Mouse (Mus musculus) c-Kit-positive CD71-positive TER-119-positive erythroid progenitor cells, embryonic 14.5 days (primary cell): ENCODE measurements around the gene Duox2.
A peak's percentile ranks its signal among the peaks of the same experiment; 100 is the strongest.
"Not testable (repeated sequence)": the region's sequence is repeated elsewhere in the genome, so short reads cannot be mapped to it uniquely, and the experiment has no call there.

Experiments used
- DNase-seq: peaks from one replicate; pipeline ENCODE4 v3.0.0-alpha.2; 2013; ENCODE audit warnings: low spot score

Gene Duox2

GRCm38 (mm10) chr2:122298096-122298499 lies at the start of gene Duox2:
Gene Duox2 (minus strand): TSS chr2:122298449.
- no peak for DNase-seq

GRCm38 (mm10) chr2:122347257-122347656 lies 49.0 kb upstream of the Duox2 start:
- DNase-seq: no peak

- DNase-seq: not testable (repeated sequence)
Measured at GRCm38 (mm10) chr2:122346164-122346563, 47.9 kb upstream of the Duox2 start.

DNA sequence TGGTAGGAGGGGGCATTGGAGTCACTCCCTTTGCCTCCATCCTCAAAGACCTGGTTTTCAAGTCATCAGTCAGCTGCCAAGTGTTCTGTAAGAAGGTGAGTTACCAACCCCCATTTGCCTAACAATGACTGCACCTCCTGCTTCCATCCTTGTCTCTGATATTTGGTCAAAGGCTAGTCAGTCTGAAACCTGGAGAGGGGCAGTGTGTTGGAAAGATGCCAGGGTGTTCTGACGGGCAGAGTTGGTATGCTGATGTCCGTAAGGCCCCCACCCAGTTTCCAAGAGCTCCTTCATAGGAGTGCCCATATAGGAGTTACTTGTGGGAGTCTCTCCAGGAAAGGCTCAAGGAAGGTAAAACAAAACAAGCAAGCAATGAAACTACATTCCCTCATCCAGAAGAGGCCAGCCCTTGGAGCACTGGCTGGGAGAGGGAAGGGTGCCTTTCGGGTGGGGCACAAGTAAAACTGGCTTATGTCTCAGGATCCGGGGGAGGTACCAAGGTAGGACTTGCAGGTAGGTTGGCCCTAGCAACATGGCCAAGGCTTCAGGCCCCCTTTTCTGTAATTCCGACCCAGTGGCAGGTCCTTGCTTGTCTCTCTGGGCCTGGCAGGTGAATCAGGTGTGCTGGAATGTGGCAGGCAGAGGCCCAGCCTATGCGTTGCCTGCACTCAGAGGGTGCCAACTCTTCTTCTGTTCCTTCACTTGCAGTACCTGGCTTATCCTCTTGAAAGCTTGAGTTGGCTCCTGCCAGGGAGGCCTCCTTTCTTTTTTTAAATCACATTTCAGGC lies 47.1 kb upstream of the Duox2 start:
- no peak for DNase-seq

- no peak for DNase-seq
Measured at GRCm38 (mm10) chr2:122337291-122337690, 39.0 kb upstream of the Duox2 start.

DNA sequence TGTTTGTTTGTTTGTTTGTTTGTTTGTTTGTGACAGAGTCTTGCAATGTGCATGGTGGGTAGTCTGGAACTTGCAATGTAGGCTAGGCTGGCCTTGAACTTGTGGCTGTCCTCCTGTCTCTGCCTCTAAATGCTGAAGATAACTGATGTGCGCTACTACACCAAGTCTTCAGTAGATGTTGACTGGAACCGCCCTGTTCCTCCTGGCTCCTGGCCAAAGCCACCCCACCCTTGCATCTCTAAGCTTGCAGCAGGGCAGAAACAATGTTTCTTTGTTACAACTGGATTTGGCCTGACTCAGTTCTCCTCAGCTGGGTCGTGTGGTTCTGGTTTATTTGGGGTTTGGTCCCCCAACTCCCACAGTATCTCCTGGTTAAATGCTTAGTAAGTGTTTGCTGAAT lies 35.9 kb upstream of the Duox2 start:
- no peak for DNase-seq

DNA sequence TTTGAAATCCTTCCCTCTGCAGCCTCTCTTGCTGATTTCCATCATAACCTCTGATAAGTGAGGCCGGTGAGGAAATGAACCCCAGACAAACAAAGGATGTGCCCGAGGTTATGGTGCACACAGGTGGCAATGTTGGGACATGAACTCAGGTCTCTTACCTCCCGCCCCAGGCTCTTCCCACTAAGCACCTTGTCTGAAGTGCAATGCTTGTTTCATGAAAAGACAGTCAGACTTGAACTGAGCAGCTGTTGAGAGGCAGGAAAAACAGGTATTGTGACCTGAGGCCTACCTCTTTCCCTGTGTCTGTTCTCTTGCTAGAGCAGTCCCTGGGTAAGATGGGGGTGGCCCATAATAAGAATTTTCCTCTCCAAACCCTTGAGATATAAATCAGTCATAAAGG lies 34.0 kb upstream of the Duox2 start:
- DNase-seq: no peak

GRCm38 (mm10) chr2:122330317-122330716 lies 32.1 kb upstream of the Duox2 start:
- DNase-seq: not testable (repeated sequence)

DNA sequence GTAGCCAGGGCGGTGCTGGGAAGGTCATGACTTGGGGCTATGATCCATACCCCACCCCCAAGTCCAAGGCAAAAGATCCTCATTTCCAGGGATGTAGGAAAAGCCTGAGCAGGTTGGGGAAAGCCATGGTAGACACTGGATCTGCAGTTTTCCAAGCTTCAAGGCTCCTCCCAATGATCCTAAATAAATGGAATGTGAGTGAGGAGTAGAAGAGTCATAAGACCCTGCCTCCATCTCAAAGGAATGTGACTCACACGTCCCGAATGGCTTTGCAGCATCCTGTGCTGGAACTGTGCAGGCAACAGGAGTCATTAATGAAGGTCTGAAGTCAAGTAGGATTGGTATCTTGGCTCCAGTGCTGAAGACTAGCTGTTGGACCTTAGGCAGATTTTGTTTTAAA lies 29.7 kb upstream of the Duox2 start:
- no peak for DNase-seq

DNA sequence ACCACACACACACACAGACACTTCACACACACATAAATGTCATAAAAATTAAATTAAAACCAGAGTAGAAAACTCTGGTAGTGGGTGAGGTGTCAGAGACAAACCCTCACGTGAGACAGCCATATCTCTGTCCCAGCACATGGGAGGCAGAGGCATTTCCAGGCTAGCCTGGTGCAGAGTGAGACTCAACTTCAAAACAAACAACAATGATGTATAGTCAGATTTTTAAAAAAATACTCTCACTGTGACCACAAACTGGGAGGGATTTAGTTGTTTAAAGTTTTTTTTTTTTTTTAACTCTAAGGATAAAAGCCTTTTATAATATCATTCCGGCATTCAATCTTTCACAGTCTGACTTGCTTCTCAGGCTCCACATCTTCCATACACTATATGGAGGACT lies 27.1 kb upstream of the Duox2 start:
- DNase-seq: no peak

GRCm38 (mm10) chr2:122324586-122324985 lies 26.3 kb upstream of the Duox2 start:
- no peak for DNase-seq

DNA sequence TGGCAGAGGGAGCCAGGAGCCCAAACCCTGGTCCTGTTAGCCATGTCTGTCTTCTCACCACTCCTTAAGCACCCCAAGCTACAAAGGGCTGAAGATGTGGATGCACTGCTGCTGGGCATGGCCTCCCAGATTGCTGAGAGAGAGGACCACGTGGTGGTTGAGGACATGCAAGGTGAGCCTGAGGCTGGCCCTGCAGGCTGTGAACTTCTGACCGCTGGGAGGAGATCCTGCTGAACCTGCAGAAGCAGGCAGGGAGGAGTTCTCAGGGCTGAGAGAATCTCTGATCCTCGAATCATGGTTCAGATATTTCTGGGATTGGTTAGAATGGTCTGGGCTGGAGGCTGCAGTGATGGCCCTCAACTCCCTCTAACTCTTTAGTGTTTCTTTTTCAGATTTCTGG lies 25.7 kb upstream of the Duox2 start:
- DNase-seq: no peak

GRCm38 (mm10) chr2:122317384-122317783 lies 19.1 kb upstream of the Duox2 start:
- no peak for DNase-seq

- DNase-seq: no peak
Measured at GRCm38 (mm10) chr2:122315372-122315771, 17.1 kb upstream of the Duox2 start, which contains the start of gene Duox1. Gene Duox1 (plus strand): TSS chr2:122315672.

GRCm38 (mm10) chr2:122313536-122313935 lies 15.3 kb upstream of the Duox2 start, which contains the start of gene Duoxa1:
Gene Duoxa1 (minus strand): TSS chr2:122313730.
- no peak for DNase-seq

DNA sequence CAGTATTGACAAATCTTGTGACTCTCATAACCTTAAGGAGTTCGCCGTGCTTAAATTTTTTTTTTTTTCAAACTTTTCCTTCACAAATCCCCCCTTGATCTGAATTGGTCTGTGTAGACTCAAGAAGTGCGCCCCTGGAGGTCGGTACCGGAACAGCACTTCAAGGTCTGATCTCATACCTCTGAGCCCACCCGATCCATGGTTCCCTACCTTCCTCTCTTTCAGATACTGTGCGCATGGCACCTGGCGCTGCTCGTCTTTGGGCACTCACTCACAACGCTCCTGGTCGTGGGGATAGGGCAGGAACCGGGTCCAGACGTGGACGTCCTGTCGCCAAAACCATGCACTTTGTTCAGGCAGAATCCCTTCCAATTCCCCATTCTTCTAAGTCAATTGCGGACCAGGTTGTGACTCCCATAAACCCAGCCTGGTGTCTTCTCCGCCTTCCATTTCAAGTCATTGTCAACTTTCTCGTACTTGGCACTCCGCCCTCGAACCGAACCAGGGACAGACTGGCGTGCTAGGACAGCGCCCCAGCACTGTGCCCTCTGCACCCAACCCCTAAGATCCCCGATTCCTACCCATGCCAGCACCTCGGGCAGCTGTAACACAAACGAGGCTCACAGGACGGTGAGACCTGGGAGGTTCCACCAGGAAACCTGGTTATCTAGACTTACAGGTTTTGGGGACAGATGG lies 14.6 kb upstream of the Duox2 start:
- peak; percentile 51 for DNase-seq

DNA sequence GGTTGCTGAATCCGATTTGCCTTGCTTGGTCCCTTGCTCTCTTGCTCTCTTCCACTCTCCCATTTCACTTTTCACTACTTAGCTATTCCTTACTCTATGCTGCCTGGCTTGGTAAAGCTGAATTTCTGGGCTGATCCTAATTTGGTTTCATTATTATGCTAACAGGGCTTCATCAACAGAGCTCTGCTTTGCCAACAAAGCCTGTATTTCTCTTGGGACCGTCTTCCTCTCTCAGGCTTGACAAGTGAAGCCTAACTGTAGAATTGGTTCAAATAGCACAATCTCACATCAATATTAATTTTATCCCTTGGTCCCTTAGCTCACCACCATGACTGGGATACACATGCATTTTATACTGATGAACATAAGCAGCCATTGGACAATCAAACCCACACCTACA lies 13.3 kb upstream of the Duox2 start:
- no peak for DNase-seq

DNA sequence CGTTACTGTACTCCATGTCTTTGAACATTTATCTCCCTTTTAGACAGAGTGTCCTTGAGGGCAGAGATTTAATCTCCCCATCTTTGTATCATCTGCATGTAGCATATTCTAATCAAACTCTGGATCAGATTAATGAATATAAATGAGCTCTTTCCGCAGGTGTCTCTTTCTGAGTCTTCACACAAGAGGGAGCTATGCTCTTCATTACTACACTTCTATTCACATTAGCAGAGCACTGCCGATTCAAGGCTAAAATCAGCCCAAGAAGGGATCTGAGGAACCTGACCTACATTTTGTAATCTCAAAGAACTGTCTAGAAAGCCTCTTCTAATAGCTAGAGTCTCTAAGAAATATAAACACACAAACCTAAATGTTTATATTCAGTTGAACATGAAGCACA lies 11.4 kb upstream of the Duox2 start:
- DNase-seq: no peak

- DNase-seq: no peak
Measured at GRCm38 (mm10) chr2:122306184-122306583, 7.9 kb upstream of the Duox2 start.

DNA sequence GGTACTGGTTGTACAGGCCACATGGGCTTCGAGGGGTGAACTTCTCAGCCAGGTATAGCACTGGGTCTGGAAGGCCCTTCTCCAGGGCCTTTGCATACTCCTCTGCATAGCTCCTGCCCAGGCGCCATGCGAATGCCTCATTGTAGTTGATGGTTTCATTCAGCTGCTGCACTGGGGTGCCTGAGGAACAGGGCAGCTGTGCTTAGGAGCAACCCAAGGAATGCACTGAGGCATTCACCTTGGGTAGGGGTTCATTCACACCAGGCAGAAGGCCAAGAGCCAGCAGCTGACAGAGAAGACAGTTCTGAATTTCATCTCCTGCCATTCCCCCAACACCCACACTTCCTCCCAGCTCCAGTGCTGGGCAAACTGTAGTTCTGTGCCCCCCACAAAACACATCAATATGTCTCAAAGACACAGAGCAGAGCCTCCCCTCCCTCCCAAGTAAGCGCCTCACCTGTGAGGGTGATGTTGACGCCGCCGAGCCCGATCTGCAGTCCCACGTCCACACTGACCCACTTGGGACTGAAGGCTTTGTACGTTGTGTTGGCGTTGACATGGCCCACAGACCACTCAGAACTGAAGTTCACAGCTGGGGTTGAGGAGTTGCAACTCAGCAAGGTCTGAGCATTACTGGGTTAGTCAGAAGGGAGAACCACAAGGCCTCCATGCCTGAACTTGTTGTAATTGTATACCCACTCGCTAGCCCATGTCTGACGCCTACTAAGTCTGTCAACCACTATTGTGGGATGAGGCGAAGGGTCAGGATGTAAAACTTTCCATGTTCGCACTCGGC lies 7.0 kb upstream of the Duox2 start:
- no peak for DNase-seq

DNA sequence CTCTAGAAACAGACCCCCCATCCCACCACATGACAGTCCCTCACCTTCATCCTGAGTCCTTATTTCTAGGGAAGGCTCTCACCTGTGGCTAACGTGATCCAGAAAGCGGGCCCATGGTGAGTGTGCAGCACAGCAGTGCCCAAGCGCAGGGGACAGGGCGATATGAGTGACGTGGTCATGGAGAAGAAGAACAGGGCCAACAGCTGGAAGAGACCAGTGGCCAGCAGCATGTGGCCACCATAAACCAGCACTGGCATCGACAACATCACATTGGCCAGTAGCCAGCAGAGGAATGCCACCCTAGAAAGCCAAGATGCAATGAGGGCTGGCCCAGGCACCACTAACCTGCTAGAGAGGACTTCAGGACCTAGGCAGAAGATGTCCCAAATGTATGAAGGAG lies 6.3 kb upstream of the Duox2 start:
- DNase-seq: no peak

DNA sequence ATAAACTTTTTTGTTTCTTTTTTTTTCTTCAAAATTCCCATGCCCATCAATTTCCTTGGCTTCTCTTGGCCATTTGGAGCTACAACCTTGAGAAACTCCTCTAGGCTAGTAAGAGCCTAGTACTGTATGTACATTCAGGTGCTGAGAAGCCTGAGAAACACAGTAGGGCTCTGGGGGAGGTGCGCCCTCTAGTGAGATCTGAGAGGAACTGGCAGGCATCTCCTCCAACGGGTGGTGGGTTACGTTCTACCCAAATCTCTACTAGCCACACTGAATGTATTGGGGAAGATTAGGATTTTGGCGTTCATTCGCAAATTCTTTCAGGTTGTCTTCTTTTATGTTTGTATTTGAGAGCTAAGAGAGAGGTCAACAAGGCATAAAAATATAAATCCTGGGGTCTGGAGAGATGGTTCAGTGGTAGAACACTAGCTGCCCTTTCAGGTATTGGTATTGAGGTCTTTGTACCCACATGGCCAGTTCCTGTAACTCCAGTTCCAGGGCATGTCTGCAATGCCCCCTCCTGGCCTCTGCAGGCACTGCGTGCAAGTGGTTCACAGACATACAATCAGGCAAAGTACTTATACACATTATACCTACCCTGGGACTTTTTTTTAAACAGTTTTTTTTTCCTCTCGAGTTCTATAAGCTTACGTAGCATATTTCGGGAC lies 4.5 kb upstream of the Duox2 start:
- DNase-seq: peak; percentile 56
